Mouse (Mus musculus): Measurements from ENCODE around the gene Kcnab1. TPM values are rescaled to one million over a fixed set of nuclear protein-coding genes. Genes with fewer than 3 reads are reported as not detected.

The Kcnab1 gene
- polyA plus RNA-seq, 1 experiment, result 1.4 TPM

DNA sequence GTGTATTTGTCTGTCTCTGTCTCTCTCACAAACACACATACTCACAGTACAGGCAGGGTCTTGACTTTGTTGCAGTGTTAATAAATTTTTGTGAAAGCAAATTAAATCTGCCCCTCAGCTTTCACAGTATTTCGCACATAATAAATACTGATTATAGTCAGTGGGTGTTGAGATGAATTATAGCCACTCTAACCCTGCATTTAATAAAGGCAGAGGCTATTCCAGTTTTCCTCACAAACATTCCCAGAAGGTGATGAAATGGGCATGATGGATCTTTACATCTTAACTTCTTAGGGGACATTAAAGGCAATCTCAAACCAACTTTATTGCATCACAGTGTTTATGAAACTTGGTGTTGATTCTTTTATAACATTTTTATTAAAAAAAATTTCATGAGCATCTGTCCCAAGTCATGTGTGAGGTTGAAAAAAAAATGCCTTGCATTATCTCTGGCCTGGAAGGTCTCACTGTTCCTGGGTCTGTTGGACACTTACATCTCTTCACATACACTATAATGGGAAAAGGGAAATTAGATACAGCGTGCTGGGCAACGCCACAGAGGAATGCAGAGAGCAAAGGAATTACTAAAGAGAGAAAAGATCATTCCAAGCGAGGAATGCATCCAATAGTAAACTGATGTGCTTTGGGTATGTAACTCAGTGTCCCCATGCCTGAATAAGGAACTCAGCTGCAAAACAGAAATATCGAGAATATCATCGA lies 95.3 kb downstream of the Kcnab1 start:
- DNase-seq (ENCODE audit: low spot score), result no peak

DNA sequence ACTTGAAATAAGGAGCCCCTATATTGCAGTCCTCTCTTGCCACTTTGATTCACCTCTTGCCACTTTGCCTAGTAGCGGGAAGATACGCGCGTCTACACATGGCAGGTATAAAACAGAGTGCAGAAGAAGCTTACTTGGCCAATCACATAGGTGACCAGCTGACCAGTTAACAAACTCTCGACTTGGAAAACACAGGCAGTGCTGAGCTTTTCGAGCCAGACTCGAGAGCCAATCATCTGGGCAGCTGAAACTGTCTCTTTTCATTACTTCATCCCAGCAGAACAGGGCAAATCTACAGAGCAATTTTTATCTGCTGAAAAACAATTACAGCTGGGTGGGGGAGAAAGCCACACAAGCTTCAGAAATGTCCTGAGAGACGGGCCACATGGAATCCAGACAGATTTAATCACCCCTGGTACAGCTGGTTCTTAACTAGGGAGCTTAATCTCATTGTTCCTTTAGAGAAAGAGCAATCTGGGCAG lies 96.4 kb downstream of the Kcnab1 start:
- no peak for DNase-seq (ENCODE audit: low spot score)

DNA sequence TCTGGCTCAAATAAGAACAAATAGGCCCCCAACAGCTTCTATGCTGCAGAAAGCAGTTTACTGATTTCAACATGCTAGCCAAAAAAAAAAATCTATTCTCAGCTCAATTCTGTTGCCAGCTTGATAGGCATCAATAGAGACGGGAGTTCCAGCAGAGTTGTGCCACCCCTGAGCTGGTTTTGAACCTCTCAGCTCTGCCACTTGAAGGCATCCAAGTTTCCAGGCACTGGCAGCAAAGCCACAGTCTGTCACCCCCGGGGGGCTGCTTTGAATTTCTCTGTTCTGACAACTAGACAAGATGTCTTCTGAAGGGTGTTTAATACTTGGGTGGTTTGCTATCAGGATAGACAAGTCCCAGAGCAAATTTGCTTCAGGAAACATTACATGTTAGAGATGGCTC lies 104.5 kb downstream of the Kcnab1 start:
- no peak for DNase-seq (ENCODE audit: low spot score)

DNA sequence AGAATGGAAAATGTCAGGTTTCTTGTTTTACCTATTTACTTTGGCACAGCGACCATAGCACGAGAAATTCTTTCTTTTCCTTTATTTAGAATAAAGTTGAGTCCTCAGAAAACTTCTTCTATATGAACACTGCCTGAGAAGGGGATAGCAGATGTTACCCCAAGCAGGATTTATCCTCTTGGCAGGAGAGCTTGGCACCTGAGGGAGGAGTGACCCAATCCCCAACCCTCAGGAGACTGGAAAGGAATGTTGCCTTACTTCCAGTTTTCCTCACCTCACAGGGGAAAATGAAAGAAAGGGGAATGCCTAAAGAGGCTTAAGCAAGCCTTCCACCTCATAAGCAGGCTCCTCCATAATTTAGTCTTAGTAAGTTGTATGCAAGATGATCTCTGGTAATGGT lies 105.5 kb downstream of the Kcnab1 start:
- no peak for DNase-seq (ENCODE audit: low spot score)

DNA sequence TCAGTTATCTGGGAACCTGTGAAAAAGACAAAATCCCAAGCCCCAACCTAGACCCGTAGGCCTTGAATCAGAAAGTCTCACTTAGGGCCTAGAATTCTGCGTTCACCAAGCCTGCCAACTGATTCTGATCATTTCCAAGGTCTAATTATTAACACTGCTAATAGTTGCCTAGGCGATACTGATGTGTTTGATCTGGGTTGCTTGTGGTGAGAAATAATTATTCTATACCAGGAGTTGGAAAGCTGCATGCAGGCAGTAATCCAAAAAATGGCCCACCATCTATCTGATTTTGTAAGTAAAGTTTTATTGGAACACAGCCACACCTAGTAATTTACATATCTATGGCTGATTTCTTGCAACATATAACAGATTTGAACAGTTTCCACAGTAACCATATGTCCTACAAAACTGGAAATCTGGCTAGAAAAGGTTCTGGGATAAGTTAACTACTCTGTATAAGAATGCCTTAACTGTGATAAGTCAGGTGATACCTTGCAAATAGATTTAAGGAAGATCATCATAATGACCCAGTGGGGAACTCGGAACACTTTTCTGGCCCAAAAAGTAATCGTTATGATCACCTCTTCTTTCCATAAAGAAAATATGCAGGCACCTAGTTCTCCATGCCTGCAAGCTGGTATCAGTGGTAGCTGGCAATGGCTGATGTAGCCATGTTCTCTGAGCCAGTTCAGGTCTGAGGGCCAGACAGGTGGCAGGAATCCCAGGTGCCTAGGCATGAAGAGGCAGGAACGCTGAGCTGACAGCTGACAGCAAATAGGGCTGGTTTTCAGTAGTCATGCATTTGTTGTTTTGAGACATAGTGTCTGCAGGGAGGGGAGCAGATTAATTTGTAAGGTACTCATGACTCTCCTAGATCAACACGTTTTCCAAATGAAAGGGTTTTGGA lies 108.7 kb downstream of the Kcnab1 start:
- no peak for DNase-seq (ENCODE audit: low spot score)

DNA sequence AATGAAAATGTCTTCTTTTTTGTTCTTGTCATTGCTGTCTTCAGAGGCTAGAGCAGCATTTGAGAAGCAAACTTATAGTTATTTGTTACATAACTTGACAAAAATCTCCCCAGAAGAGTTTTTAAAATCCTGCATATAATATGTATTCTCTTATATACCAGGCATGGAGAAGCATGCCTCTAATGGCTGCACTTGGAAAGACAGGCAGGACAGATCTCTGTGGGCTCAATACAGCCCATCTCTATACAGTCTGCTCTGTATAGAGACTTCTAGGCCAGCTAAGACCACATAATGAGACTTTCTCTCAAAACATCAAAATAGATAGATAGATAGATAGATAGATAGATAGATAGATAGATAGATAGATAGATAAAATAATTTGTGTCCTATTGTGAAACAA lies 111.1 kb downstream of the Kcnab1 start:
- no peak for DNase-seq (ENCODE audit: low spot score)

DNA sequence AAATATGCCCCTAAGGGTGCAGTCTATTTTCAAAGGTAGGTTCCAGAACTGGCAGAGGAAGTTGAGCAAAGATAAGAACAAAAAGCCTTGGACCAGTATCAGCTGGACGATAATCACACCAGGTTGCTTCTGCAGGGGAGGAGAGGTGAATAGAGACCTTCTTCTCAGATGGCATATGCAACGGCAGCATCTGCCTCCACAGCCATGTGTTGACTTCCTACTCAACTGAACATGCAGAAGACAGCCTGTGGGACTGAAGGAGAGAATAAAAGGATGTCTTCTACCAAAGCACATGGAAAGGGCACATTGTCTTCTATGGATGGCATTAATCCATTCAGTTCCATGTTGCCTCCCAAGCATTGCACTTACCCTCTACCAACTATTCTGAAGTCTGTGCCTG lies 114.5 kb downstream of the Kcnab1 start:
- no peak for DNase-seq (ENCODE audit: low spot score)

DNA sequence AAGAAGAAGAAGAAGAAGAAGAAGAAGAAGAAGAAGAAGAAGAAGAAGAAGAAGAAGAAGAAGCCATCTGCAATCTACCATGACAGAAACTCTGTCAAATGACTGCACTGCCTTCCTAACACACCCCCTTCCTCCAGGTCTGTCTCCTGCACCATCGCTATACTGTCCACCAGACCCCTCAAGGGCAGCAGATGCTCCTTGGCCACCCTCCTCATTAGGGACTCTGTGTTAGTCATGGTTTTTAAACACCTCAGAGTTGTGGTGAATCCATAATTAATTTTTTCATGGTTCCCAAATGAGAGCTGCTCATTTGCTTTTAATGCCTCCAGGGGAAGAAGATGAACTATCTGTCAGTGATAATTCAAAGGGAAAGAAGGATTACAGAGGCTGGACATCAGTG lies 121.8 kb downstream of the Kcnab1 start:
- DNase-seq (ENCODE audit: low spot score), result no peak

DNA sequence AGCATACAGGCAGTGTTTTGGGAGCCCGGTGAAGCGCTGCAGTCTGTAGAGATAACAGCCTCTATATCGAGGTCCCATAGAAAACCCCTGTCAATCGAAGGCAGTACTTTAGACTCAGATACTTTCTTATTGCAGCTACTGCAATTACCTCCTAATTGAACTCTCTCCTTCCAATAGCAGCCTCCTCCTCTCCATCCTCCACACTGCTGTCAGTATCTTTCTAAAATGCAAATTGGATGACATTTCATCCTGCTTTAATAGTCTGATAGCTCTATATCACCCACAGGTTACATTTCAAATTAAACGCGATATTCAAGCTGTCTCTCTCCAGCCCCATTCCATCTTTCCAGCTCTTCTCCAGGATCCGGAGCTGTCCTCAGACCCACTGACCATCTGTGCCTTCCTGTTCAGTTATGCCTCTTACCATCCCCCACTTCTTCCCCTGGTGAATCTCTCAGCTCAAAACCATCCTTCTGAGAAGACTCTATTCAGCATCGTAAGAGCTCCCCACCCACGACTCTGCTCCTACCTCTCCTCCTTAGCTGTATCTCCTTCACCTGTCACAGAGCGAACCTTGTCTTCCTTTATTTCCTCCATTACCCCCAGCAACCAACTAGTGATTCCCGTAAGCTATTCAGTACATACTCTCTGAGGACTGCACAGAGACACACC lies 122.4 kb downstream of the Kcnab1 start:
- no peak for DNase-seq (ENCODE audit: low spot score)

DNA sequence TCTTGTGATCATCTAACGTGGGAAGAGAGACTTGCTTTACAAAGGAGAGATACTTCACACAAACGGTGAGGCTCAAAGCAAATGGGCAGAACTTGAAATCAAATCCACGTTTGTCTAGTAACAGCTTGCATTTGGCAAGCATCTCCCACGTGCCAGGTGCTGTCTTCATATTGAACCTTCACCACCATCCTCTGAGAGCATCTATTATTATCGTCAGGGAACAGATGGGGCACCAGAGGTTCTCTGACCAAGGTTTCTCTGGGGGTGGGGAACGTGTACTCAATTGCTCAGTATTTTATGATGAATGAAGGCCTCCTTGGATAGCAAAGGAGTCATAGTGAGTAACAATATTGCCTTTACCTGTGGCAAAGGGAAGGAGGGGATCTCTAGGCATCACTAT lies 139.8 kb downstream of the Kcnab1 start:
- no peak for DNase-seq (ENCODE audit: low spot score)

DNA sequence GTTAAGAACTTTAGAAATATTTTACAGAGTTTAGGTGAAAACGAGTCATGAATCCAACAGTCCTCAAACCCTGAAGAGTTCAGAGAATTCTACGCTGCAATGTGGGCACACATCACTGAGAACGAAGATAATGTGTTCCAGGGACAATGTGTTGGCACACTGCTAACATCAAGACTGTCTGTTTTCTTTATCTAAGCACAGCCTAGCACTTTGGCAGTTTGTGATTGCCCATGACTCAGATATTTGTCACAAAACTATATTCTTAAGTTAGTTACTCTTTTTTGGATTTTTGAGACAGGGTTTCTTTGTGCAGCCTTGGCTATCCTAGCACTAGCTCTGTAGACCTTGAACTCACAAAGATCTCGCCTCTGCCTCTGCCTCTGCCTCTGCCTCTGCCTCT lies 151.3 kb downstream of the Kcnab1 start:
- DNase-seq (ENCODE audit: low spot score), result no peak

DNA sequence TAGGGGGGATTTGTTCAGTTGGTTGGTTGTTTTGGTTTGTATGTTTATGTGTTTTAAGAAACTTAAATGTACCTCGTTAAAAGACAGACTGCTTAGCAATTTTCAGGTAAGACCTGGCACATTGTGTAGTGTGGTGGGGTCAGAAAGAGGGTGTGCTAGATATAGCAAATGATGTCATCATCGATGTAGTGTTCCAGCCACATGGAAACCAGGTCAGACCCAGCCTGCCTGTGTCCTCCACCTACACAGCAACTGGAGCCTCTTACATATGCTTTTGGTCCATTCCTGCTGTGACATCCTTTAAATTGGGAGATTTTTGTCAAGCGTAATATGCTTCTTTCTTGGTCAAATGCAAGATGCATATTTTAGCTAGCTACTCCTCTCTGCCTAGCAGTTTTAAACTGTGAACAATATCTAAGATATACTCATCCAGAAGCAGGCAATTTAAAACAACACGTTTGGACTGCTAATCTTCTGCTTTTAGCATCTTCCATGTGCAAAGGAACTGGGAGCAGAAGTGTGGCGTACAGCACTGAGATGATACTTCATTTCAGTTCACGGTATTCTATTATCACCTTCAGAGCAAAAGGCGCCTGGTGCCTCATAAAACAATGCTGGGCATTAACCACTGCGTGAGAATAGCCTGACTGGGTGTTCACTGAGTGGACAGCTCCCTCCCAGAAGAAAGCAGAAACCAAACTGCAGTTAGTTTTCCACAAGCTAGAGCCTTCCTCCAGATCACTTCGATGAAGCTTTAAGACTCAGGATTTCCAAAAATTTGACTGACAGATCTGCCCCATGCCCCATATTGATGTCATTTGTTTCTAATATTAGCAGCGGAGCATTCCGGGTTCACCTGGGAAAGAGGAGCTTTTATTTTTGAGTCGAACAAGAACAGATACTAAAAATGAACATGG lies 153.6 kb downstream of the Kcnab1 start:
- DNase-seq (ENCODE audit: low spot score), result no peak

DNA sequence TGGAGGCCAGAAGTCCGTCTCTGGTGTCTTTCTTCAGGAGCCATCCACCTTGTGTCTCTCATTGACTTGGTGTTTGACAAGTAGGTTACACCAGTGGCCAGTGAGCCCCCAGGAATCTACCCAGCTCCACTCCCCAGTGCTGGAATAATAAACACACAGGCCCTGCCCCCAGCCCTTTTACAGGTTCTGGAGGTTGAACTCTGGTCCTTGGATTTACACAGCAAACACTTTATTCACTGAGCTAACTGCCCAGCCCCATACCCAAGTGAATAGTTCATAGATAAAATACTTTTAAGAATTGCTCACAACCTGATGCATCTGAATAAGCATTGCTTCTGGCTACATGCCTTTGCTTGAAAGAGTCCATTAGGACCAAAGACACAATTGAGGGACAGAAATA lies 164.1 kb downstream of the Kcnab1 start:
- DNase-seq (ENCODE audit: low spot score), result no peak

DNA sequence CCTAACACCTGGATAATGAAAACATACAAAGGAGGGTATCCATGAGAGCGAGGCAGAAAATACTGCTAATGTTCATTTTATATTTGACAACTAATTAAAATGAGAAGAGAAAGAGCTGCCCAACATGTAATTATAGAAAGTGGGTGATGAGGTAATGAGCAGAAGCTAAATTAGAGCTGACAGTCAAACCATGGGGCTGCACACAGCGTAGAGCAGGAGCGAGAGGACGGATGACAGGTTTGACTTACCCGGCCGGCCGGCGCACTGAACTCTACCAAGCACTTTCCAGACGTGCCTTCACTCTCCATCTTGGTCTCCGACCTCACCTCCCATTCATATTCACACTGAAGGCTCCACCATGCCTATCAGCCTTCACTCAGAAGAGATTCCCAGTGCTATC lies 168.6 kb downstream of the Kcnab1 start:
- DNase-seq (ENCODE audit: low spot score), result no peak

DNA sequence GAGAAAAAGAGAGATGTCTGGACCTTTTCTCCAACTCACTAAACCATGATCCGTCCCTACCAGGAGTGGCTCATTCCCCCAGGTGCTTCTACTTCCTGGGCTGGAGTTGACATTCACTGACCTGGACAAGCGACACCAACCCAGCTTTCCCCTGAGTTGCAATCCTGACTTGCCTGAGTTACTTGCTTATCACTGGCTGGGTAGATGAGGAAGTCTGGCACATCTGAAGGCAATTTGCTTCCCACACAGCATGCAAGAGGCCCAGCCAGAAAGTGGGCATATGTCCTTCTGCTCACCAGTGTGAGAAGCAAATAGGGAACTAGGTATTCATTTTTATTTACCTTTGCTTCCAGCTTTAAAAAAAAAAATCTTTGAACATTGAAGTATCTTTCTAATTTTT lies 174.2 kb downstream of the Kcnab1 start:
- DNase-seq (ENCODE audit: low spot score), result no peak

DNA sequence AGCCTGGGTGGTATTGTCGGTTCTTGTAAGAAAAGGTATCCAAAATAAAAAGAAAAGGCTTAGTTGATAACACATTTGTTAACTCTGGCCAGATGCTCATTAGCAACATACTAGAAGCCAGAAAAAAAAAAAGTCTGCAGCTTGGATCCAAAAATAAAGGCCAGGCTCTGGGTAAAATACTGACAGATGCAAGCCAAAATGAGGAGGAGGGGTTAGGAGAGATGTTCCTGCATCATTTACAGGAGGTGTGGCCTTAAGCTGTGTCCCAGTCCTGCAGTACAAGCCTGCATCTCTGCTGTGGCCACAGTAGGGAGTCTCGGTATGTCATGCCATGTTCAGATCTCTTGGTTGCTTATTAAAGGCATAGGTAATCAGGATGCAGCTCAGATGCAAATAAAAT lies 179.8 kb downstream of the Kcnab1 start:
- no peak for DNase-seq (ENCODE audit: low spot score)

DNA sequence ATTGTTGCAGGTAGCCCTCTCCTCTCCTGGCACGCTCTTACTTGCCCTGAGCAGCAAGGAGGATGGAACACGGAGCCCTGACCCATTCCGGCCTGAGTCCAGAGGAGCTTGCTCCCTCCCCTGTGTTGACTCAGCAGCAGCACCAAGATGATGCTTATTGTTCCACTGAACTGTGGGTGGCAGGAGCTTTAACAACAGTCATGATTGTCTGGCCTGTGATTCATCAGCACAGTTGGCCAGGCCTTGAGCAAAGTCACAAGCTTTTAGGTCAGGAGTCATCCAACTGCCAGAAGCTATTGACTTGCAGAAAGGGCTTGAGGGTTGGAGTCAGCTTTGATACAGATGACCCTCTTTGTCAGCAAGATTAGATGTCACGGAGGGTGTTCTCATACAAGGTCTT lies 187.8 kb downstream of the Kcnab1 start:
- DNase-seq (ENCODE audit: low spot score), result no peak

DNA sequence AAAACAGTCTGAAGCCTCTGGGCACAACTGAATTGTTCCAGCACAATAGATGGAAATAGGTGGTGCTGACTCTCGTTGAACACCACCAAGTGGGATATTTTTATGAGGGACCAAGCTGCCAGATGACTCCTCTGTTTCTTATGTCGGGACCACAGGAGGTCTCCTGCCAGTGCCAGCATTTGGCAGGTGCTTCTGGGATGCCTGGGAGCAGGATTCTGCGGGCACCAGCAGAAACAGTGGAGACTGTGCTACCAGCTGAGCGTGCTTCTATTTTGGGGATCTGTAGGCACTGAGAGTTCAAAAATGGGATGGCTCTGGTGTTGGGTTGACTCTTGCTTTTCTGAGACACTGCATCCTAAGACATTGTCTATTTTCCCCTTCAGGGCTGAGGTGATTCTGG lies 190.0 kb downstream of the Kcnab1 start:
- DNase-seq (ENCODE audit: low spot score), result no peak

DNA sequence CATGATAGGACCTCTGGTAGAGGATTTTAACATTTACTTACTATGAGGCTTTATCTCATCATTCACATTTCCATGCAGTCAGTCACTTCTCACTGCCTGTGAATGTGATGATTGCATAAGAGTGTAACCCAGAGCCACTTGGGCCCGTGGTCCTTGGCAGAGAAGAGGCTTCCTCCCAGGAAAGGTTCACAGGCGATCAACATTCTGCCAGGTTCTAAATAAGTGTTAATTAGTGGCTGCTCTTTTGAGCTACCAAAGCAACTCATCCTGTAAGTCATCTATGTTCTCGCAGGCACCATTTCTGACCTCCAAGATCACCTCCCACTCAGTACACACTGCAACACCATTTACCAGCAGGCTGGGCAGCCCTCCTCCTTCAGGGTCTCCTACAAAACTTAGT lies 192.3 kb downstream of the Kcnab1 start:
- DNase-seq (ENCODE audit: low spot score), result no peak

DNA sequence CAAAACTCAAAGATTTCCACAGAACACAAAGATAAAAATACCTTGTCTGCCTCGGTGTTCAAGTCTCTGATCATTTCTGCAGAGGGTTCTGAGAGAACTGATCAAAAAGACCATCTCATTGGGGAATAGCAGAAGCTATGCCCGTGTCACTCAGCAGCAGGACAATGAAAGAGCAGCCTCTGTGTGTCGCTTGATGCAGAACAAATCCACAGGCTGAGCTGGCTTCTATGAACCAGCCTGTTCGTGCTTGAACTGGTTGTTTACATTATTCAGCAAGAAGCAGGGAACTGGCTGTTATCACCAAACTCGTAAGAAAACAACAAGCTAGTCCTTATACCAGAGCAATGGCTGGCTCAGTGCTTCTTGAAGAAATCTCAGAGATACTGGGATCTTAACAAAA lies 193.4 kb downstream of the Kcnab1 start:
- no peak for DNase-seq (ENCODE audit: low spot score)

DNA sequence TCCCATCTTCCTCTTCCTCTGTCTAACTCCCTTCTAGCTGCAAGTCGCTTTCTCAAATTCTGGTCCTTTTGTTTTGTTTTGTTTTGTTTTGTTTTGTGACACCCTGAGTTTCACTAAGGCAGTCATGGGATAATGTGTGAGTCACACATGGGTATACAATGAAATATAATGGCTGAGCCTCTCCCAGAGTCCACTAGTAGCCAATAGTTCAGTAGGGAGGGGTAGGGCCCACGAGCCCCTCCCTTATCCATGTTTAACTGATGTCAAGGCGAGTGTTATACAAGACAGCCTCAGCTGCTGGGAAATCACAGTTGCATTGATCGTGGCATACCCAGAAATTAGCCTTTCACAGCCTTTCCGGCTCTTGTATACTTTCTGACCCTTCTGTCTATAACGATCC lies 206.7 kb downstream of the Kcnab1 start:
- no peak for DNase-seq (ENCODE audit: low spot score)

DNA sequence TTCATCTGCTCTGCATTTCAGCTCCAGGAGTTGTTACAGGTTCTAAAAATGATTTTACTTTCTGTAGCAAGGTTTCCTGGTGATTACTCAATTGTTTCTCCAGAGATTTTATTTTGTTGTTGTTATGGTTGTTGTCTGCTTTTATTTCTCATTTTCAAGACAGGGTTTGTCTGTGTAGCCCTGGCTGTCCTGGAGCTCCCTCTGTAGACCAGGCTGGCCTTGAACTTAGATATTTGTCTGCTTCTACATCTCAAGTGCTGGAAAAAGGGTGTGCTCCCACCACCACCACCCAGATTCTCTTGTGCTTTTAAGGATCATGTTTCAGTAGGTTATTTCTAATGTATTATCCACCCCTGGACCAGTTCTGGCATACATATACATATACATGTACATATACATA lies 207.6 kb downstream of the Kcnab1 start:
- no peak for DNase-seq (ENCODE audit: low spot score)
